Mouse (Mus musculus) stomach, postnatal 0 days (tissue): ENCODE measurements around the gene Bach2. TPM values are rescaled to one million over a fixed set of nuclear protein-coding genes. Genes with fewer than 3 reads are reported as not detected.

Source experiments
- ATAC-seq: fragments of 200-750 bp; cut with Nextera tagmentation; 2 replicates; pipeline ENCODE4 v1.8.0; 2017; ENCODE audit not compliant: low FRiP score, low TSS enrichment
- DNase-seq: peaks from one replicate; pipeline ENCODE4 v3.0.0-alpha.2; 2016; ENCODE audit warnings: low spot score
- H3K27ac ChIP-seq: fragments of 300-500 bp; sonication (generic); replicated peaks from 2 replicates; pipeline ENCODE4 v1.5.1; 2014; ENCODE audit warnings: mild to moderate bottlenecking, control low read depth
- H3K27me3 ChIP-seq: fragments of 300-500 bp; sonication (generic); 2 replicates; pipeline ENCODE4 v1.6.1; 2014; ENCODE audit warnings: low read length; ENCODE audit not compliant: control insufficient read depth, insufficient read depth
- H3K36me3 ChIP-seq: fragments of 300-500 bp; sonication (generic); 2 replicates; pipeline ENCODE4 v1.6.1; 2014; ENCODE audit warnings: low read length, mixed read lengths; ENCODE audit not compliant: control insufficient read depth, insufficient read depth
- H3K4me1 ChIP-seq: fragments of 300-500 bp; sonication (generic); replicated peaks from 2 replicates; pipeline ENCODE4 v1.6.1; 2014; ENCODE audit warnings: antibody characterized with exemption; ENCODE audit not compliant: control insufficient read depth, insufficient read depth
- H3K4me2 ChIP-seq: fragments of 300-500 bp; sonication (generic); replicated peaks from 2 replicates; pipeline ENCODE4 v1.6.1; 2014; ENCODE audit warnings: low read depth, mild to moderate bottlenecking, control low read depth, moderate library complexity
- H3K4me3 ChIP-seq: fragments of 300-500 bp; sonication (generic); 2 replicates; pipeline ENCODE4 v1.5.1; 2014; ENCODE audit warnings: low read depth, low read length, control low read depth
- H3K9ac ChIP-seq: fragments of 300-500 bp; sonication (generic); 2 replicates; pipeline ENCODE4 v1.6.1; 2014; ENCODE audit warnings: mild to moderate bottlenecking, low read length, control low read depth, mixed read lengths
- H3K9me3 ChIP-seq: fragments of 300-500 bp; sonication (generic); 2 replicates; pipeline ENCODE4 v1.6.1; 2016; ENCODE audit warnings: low read length; ENCODE audit not compliant: control insufficient read depth
- CTCF ChIP-seq: IDR thresholded peaks from 2 replicates; pipeline ENCODE4 v1.5.1; 2016; ENCODE audit warnings: antibody characterized with exemption, low read depth, mild to moderate bottlenecking, moderate library complexity
- EP300 ChIP-seq: optimal IDR thresholded peaks from 2 replicates; pipeline ENCODE3; 2016; ENCODE audit warnings: antibody characterized with exemption
- WGBS: fragments of 180-500 bp; shearing (Covaris S2); extraction: QIAGEN DNeasy Blood & Tissue Kit; methylation state at CpG from one replicate; pipeline ENCODE4 v1.1.7; 2014; 5-methylcytosine and 5-hydroxymethylcytosine counted together
- polyA plus RNA-seq: library from polyadenylated mRNA; unstranded; fragments of >200 nt; fragmentation: Nextera tagmentation; extraction: Ambion mirVana; gene quantifications from 2 replicates; pipeline ENCODE4 v1.2.1, GENCODE M21; 2015

Gene Bach2
- polyA plus RNA-seq, 1 experiment from 2014 or later, result 1.9 TPM

- Histone ChIP-seq H3K4me3 (no peak overlapping the region), H3K9me3 (no peaks in the 10 kb centered on the region), H3K4me1 (0 out of 2 replicates have a peak, but pooled peaks cover 2% of the 10 kb centered on the region), H3K27ac (no peak overlapping the region), H3K4me2 (no peak overlapping the region), H3K27me3 (no peaks in the 10 kb centered on the region), H3K36me3 (no peaks in the 10 kb centered on the region), H3K9ac (no peak overlapping the region)
- WGBS, result 61% methylated on average over 3 of the region's 3 CpGs
- DNase-seq, result no peak
- no peak for TF ChIP-seq CTCF
- no peak for TF ChIP-seq EP300
- ATAC-seq, result no peak
Measured at GRCm38 (mm10) chr4:32326860-32327259, 88.3 kb downstream of the Bach2 start.

DNA sequence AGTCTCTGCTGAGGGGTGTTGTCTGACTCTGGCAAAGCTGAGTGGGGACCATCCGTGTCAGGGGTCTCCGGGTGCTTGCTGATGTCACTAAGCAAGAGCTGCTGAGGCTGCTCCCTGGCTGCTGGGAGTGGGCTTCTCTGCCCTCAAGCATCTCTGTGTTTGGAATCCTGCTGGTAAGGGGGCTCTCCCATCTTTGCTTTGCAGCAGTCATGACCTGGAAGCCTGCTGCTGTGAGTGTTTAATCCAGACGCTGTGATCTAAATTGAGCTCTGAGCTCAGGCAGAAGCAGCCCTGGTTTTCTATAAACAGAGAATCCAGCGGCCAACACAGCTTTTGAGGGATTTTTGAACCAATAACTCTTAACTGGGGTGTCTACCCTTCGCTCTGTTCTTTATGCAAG lies 89.0 kb downstream of the Bach2 start:
- Histone ChIP-seq H3K9ac (no peak overlapping the region), H3K27ac (no peak overlapping the region), H3K4me1 (0 out of 2 replicates have a peak, but pooled peaks cover 2% of the 10 kb centered on the region), H3K9me3 (no peaks in the 10 kb centered on the region), H3K36me3 (no peaks in the 10 kb centered on the region), H3K27me3 (no peaks in the 10 kb centered on the region), H3K4me2 (no peak overlapping the region), H3K4me3 (no peak overlapping the region)
- TF ChIP-seq EP300 (no peak), CTCF (no peak)
- no peak for DNase-seq
- ATAC-seq, result no peak
- 45% methylated on average over 5 of the region's 5 CpGs for WGBS

DNA sequence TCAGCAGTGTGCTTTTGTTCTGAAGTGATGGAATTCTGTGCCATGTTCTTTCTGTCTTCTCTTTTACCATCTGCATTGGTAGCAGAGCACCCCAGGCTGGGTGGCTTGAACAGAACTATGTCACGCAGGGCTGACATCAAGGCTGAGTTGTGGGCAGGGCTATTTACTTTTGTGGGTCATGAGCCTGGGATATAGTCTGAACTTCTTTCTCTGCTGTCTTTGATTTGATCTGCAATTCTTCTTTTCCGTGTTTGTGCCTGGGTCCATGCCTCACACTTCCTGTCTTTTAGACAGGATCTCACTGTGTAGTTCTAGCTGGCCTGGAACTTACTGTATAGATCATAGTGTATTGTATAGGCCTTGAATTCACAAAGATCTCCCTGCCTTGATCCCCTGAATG lies 90.0 kb downstream of the Bach2 start:
- Histone ChIP-seq H3K4me3 (no peak overlapping the region), H3K9me3 (no peaks in the 10 kb centered on the region), H3K4me2 (no peak overlapping the region), H3K27ac (no peak overlapping the region), H3K4me1 (0 out of 2 replicates have a peak, but pooled peaks cover 2% of the 10 kb centered on the region), H3K9ac (no peak overlapping the region), H3K27me3 (no peaks in the 10 kb centered on the region), H3K36me3 (no peaks in the 10 kb centered on the region)
- WGBS, result 47% methylated on average over 2 of the region's 2 CpGs
- DNase-seq (no peak), ATAC-seq (no peak)
- TF ChIP-seq CTCF, result no peak
- no peak for TF ChIP-seq EP300

GRCm38 (mm10) chr4:32330584-32331314 lies 92.1 kb downstream of the Bach2 start:
- TF ChIP-seq CTCF (no peak), EP300 (no peak)
- Histone ChIP-seq H3K4me3 (no peak overlapping the region), H3K9me3 (no peaks in the 10 kb centered on the region), H3K36me3 (no peaks in the 10 kb centered on the region), H3K27ac (no peak overlapping the region), H3K9ac (no peak overlapping the region), H3K27me3 (no peaks in the 10 kb centered on the region), H3K4me2 (no peak overlapping the region), H3K4me1 (0 out of 2 replicates have a peak, but pooled peaks cover 2% of the 10 kb centered on the region)
- 60% methylated on average over 8 of the region's 8 CpGs for WGBS
- DNase-seq (no peak), ATAC-seq (no peak)

DNA sequence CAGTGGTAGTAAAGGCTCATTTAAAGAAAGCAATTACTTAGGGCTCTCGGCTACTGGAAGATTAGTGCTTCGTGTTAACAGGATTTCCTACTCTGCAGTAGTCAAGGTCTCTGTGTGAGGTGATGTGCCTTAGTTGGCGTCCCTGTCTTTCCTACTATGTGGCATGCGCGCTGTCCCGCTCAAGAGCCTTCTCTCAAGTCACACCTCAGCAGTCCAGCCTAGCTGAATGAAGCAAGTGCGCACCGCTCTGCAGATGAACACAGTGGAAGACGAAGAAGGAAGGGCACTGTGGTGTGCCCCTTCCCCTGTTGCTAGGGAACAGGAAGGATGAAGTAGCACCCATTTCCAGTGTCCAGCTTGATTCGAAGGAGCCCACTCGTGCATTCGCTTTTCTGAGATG lies 93.4 kb downstream of the Bach2 start:
- DNase-seq (no peak), ATAC-seq (no peak)
- Histone ChIP-seq H3K9me3 (no peaks in the 10 kb centered on the region), H3K9ac (no peak overlapping the region), H3K27me3 (no peaks in the 10 kb centered on the region), H3K4me1 (0 out of 2 replicates have a peak, but pooled peaks cover 2% of the 10 kb centered on the region), H3K27ac (no peak overlapping the region), H3K36me3 (no peaks in the 10 kb centered on the region), H3K4me3 (no peak overlapping the region), H3K4me2 (no peak overlapping the region)
- whole genome bisulfite sequencing, result 92% methylated on average over 12 of the region's 12 CpGs
- no peak for TF ChIP-seq EP300
- TF ChIP-seq CTCF, result no peak

GRCm38 (mm10) chr4:32334131-32334530 lies 95.5 kb downstream of the Bach2 start:
- Histone ChIP-seq H3K27ac (no peak overlapping the region), H3K4me3 (no peak overlapping the region), H3K36me3 (no peaks in the 10 kb centered on the region), H3K4me2 (no peak overlapping the region), H3K4me1 (no peaks in the 10 kb centered on the region), H3K27me3 (no peaks in the 10 kb centered on the region), H3K9ac (no peak overlapping the region), H3K9me3 (no peaks in the 10 kb centered on the region)
- ATAC-seq, result no peak
- 100% methylated on average over 1 of the region's 1 CpGs for WGBS
- TF ChIP-seq EP300, result no peak
- no peak for TF ChIP-seq CTCF
- DNase-seq, result no peak
